Mouse (Mus musculus) kidney, adult 2 months (tissue): Measurements from ENCODE around the gene Gpld1. TPM values are rescaled to one million over a fixed set of nuclear protein-coding genes. Genes with fewer than 3 reads are reported as not detected.

ENCODE experiments used
- DNase-seq: peaks from one replicate; pipeline ENCODE4 v3.0.0; 2021
- H3K27ac ChIP-seq: fragments of 200-500 bp; 2 replicates; pipeline ENCODE4 v1.5.1; 2012; ENCODE audit warnings: low read depth, low read length, control low read depth, inconsistent platforms; ENCODE audit not compliant: insufficient read depth
- H3K27me3 ChIP-seq: fragments of 200-500 bp; replicated peaks from 2 replicates; pipeline ENCODE4 v1.6.1; 2012; ENCODE audit warnings: mild to moderate bottlenecking, moderate library complexity, low read length, inconsistent platforms; ENCODE audit not compliant: control insufficient read depth, insufficient read depth
- H3K36me3 ChIP-seq: fragments of 200-500 bp; 2 replicates; pipeline ENCODE4 v1.6.1; 2012; ENCODE audit warnings: mild to moderate bottlenecking, moderate library complexity, low read length, inconsistent platforms; ENCODE audit not compliant: control insufficient read depth, insufficient read depth
- H3K4me1 ChIP-seq: fragments of 200-500 bp; 2 replicates; pipeline ENCODE4 v1.6.1; 2011; ENCODE audit warnings: low read length; ENCODE audit not compliant: control insufficient read depth, insufficient read depth
- H3K4me3 ChIP-seq: fragments of 200-500 bp; 2 replicates; pipeline ENCODE4 v1.5.1; 2011; ENCODE audit warnings: mild to moderate bottlenecking, low read depth, low read length, control low read depth; ENCODE audit not compliant: insufficient read depth
- CTCF ChIP-seq: fragments of 200-500 bp; conservative IDR thresholded peaks from 2 replicates; pipeline ENCODE4 v1.5.1; 2011; ENCODE audit warnings: low read depth, mild to moderate bottlenecking, control low read depth, low read length, moderate library complexity, mixed read lengths; ENCODE audit not compliant: insufficient read depth, insufficient read length
- POLR2A ChIP-seq: fragments of 200-500 bp; IDR thresholded peaks from one replicate; pipeline ENCODE4 v1.6.1; 2011; ENCODE audit warnings: low read depth, low read length, control low read depth
- WGBS: fragments of 180-500 bp; shearing (Covaris S2); methylation state at CpG from one replicate; pipeline ENCODE4 v1.1.7; 2018; 5-methylcytosine and 5-hydroxymethylcytosine counted together
- polyA plus RNA-seq: library from polyadenylated mRNA; depleted of rRNA; stranded (reverse); fragments of >200 nt; gene quantifications from 2 replicates; pipeline ENCODE4 v1.2.3, GENCODE M21; 2012

The Gpld1 gene
- polyA plus RNA-seq, 1 experiment = 1.3 TPM

- peaks cover 3% of the 10 kb centered on the region; the same call in 1 of the 2 replicates for H3K4me1 ChIP-seq
- WGBS = 61% methylated on average over 7 of the region's 7 CpGs
- no peaks in the 10 kb centered on the region for H3K27me3 ChIP-seq
- no peak for TF ChIP-seq CTCF
- no peak overlapping the region for H3K4me3 ChIP-seq
- peaks cover 3% of the 10 kb centered on the region for H3K36me3 ChIP-seq
- peak overlapping the region; percentile 51; the same call in 1 of the 2 replicates for H3K27ac ChIP-seq
- DNase-seq = peak; percentile 60
Observed at GRCm38 (mm10) chr13:24913576-24913975, 29.4 kb upstream of the Gpld1 start.

- no peak overlapping the region for H3K27ac ChIP-seq
- H3K36me3 ChIP-seq = peaks cover 3% of the 10 kb centered on the region
- H3K4me3 ChIP-seq = no peak overlapping the region
- DNase-seq = no peak
- peaks cover 3% of the 10 kb centered on the region; the same call in 1 of the 2 replicates for H3K4me1 ChIP-seq
- WGBS = 64% methylated on average over 4 of the region's 4 CpGs
- H3K27me3 ChIP-seq = no peaks in the 10 kb centered on the region
- no peak for TF ChIP-seq CTCF
- no peak for TF ChIP-seq POLR2A
Observed at GRCm38 (mm10) chr13:24914915-24915314, 28.0 kb upstream of the Gpld1 start.

- no peak overlapping the region for H3K27ac ChIP-seq
- H3K4me1 ChIP-seq = peaks cover 3% of the 10 kb centered on the region; the same call in 1 of the 2 replicates
- H3K27me3 ChIP-seq = no peaks in the 10 kb centered on the region
- TF ChIP-seq POLR2A (no peak), CTCF (no peak)
- 77% methylated on average over 13 of the region's 13 CpGs for WGBS
- no peak overlapping the region for H3K4me3 ChIP-seq
- peaks cover 3% of the 10 kb centered on the region for H3K36me3 ChIP-seq
- no peak for DNase-seq
Observed at GRCm38 (mm10) chr13:24915831-24916230, 27.1 kb upstream of the Gpld1 start.

DNA sequence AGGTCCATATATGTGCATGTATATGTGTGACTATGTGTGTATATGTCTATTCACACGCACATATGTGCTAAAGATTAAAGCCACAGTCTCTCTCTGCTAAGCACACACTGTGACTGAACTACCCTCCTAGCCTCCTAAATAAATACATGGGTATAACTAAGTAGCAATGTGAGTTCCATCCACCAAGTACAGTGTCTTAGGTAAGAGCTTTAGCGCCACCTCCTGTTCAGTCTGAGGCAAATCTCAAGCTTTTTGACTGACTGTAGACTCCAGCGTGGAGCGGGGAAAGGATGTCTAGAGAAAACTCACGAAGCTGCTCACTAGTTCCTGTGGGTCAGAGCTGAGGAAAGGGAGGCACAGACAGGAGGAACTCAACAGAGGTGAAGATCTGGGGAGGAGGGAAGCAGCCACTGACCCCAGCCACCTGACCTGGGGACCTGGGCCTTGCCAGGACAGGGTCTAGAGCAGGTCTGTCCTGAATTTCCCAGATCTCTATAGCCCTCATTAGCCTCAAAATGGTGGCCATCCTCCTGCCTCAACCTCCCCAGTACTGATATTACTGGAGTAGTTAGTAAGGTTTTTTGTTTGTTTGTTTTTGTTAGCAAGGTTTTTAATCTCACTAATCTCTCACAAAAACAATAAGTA lies 22.5 kb upstream of the Gpld1 start:
- DNase-seq = peak; percentile 69
- Histone ChIP-seq H3K4me1 (no peaks in the 10 kb centered on the region; the same call in 1 of the 2 replicates), H3K36me3 (no peaks in the 10 kb centered on the region; the same call in none of the 2 replicates), H3K27ac (no peak overlapping the region), H3K27me3 (no peaks in the 10 kb centered on the region), H3K4me3 (no peak overlapping the region)
- peak; percentile 67 for TF ChIP-seq CTCF
- no peak for TF ChIP-seq POLR2A
- WGBS = 20% methylated on average over 5 of the region's 5 CpGs

DNA sequence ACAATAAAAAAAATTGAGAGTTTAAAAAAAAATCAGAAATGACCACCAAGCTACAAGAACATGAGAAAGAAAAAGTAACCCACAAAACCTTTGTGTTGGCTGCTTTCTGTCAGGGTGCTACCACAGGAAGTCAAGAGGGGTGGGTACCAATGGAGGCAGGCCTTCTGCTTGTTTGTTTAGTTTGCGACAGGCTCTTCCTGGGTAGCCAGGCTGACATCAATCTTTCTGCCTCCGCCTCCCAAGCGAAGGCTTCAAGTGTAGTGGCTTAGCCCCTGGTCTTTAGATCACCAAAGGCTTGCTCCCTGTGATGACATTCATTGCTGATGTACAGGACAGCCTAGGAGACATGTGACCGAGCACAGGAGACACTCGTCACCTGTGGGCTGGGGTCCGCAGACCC lies 21.7 kb upstream of the Gpld1 start:
- TF ChIP-seq CTCF = no peak
- no peak for TF ChIP-seq POLR2A
- Histone ChIP-seq H3K27me3 (no peaks in the 10 kb centered on the region), H3K27ac (no peak overlapping the region), H3K4me1 (no peaks in the 10 kb centered on the region; the same call in 1 of the 2 replicates), H3K36me3 (no peaks in the 10 kb centered on the region; the same call in 1 of the 2 replicates), H3K4me3 (no peak overlapping the region)
- WGBS = 87% methylated on average over 6 of the region's 6 CpGs
- DNase-seq = no peak

DNA sequence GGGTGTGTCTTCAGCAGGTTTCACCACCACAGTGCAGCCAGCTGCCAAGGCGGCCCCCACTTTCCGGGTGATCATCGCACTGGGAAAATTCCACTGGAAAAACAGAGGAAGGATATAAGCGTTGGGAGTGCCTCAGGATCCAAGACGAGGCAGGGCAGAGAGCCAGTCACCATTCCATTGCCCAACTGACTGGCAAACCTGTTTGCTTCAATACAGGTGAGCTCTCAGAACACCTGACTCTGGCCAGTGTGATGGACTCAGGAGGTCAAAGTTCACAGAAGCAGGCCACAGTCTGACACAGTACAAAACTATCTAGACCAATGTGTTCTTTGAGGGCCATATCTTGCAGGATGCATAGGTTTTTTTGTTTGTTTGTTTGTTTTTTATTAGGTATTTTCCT lies 19.0 kb upstream of the Gpld1 start:
- no peaks in the 10 kb centered on the region for H3K27me3 ChIP-seq
- TF ChIP-seq POLR2A = no peak
- no peak for TF ChIP-seq CTCF
- no peaks in the 10 kb centered on the region; the same call in 1 of the 2 replicates for H3K4me1 ChIP-seq
- no peaks in the 10 kb centered on the region for H3K36me3 ChIP-seq
- no peak overlapping the region for H3K4me3 ChIP-seq
- WGBS = 85% methylated on average over 5 of the region's 5 CpGs
- no peak overlapping the region for H3K27ac ChIP-seq
- no peak for DNase-seq

DNA sequence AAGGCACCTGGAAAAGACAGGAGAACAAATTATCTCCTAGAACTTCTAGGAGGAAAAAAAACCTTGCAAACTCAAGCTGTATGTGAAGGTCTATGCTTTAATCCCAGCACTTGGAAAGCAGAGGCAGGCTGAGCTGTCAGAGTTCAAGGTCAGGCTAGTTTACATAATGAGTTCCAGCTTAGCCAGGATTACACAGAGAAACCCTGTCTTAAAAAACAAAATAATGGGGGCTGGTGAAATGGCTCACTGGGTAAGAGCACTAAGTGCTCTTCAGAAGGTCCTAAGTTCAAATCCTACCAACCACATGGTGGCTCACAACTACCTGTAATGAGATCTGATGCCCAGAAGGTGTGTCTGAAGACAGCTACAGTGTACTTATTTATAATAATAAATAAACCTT lies 12.4 kb upstream of the Gpld1 start:
- no peaks in the 10 kb centered on the region for H3K27me3 ChIP-seq
- no peak overlapping the region for H3K27ac ChIP-seq
- H3K4me1 ChIP-seq = no peaks in the 10 kb centered on the region; the same call in 1 of the 2 replicates
- peak; percentile 55 for DNase-seq
- no peak overlapping the region for H3K4me3 ChIP-seq
- H3K36me3 ChIP-seq = no peaks in the 10 kb centered on the region
- no peak for TF ChIP-seq POLR2A
- TF ChIP-seq CTCF = no peak

GRCm38 (mm10) chr13:24933199-24933598 lies 9.8 kb upstream of the Gpld1 start:
- H3K27ac ChIP-seq = no peak overlapping the region
- no peak for DNase-seq
- 91% methylated on average over 7 of the region's 7 CpGs for WGBS
- H3K4me3 ChIP-seq = no peak overlapping the region
- no peaks in the 10 kb centered on the region for H3K27me3 ChIP-seq
- H3K36me3 ChIP-seq = no peaks in the 10 kb centered on the region
- peaks cover 5% of the 10 kb centered on the region; the same call in 1 of the 2 replicates for H3K4me1 ChIP-seq
- TF ChIP-seq POLR2A = no peak
- no peak for TF ChIP-seq CTCF
